Mouse (Mus musculus): Measurements from ENCODE around the gene Glg1. TPM values are rescaled to one million over a fixed set of nuclear protein-coding genes. Genes with fewer than 3 reads are reported as not detected.
"Not testable (repeated sequence)": the region's sequence is repeated elsewhere in the genome, so short reads cannot be mapped to it uniquely, and the experiment has no call there.

Glg1 gene
- polyA plus RNA-seq, 1 experiment from 2014 or later, result 13.0 TPM

DNA sequence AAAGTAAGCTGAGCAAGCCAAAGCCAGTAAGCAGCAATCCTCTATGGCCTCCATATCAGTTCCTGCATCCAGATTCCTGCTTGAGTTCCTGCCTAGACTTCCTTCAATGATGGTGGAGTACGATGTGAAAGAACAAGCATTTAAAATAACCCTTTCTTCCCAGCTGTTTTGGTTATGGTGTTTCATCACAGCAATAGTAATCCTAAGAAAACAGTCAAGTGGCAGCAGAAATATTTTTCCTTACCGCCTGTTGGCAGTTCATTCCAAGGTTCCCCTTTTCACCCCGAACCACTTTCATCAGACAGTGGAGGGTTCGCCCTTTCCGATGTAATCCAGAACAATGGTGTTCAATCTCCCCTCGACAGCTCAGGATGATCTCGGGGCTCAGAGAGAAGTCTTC, 71.5 kb downstream of the Glg1 start:
- no peak overlapping the region for H3K4me2 ChIP-seq (ENCODE audit: low read depth, low read length)
- 85% methylated on average over 7 of the region's 7 CpGs for WGBS (ENCODE audit: insufficient replicate concordance)
- H3K27me3 ChIP-seq (ENCODE audit: insufficient read depth, low read length), result no peaks in the 10 kb centered on the region
- no peak overlapping the region for H3K9ac ChIP-seq (replicated peaks)
- ATAC-seq, result no peak
- no peak overlapping the region for H3K27ac ChIP-seq (ENCODE audit: low read depth)
- TF ChIP-seq CTCF (IDR thresholded peaks at IDR 0.05; ENCODE audit: low read depth), result no peak
- TF ChIP-seq EP300 (IDR thresholded peaks at IDR 0.05; ENCODE audit: low read depth), result no peak
- DNase-seq, result no peak
- H3K9me3 ChIP-seq (ENCODE audit: low read length), result no peaks in the 10 kb centered on the region
- peaks cover 28% of the 10 kb centered on the region for H3K36me3 ChIP-seq (replicated peaks; ENCODE audit: insufficient read depth, low read length)
- no peaks in the 10 kb centered on the region for H3K4me1 ChIP-seq (ENCODE audit: insufficient read depth)
- H3K4me3 ChIP-seq (ENCODE audit: low read depth, low read length), result no peak overlapping the region

DNA sequence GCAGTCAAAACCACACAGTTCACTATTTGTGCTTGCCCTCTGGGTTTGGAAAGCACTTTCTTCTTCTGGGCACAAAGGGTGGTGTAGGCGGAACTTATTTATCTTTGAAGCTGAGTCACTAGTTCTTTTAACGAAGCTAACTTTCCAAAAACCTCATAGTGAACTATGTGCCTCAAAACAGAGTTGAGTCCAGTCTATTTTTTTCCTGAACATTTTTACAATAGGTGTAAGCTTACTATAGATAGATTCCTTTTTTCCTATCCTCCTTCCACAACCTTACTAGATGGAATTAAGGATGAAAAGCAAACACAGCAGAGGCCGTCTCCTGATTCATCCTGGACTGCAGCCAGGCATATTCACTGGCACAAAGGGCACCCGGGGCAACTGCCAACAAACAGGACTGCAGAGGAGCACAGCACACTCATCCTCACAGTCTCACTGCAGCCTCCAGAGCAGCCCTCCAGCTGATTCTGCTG, 73.5 kb downstream of the Glg1 start:
- Histone ChIP-seq H3K36me3 (replicated peaks; ENCODE audit: insufficient read depth, low read length) (peaks cover 25% of the 10 kb centered on the region), H3K27me3 (ENCODE audit: insufficient read depth, low read length) (no peaks in the 10 kb centered on the region), H3K9me3 (ENCODE audit: low read length) (no peaks in the 10 kb centered on the region), H3K4me3 (ENCODE audit: low read depth, low read length) (no peak overlapping the region), H3K9ac (replicated peaks) (no peak overlapping the region), H3K4me2 (ENCODE audit: low read depth, low read length) (no peak overlapping the region), H3K4me1 (ENCODE audit: insufficient read depth) (no peaks in the 10 kb centered on the region), H3K27ac (ENCODE audit: low read depth) (0 out of 2 replicates have a peak overlapping the region, but pooled peaks have one; percentile 2)
- 45% methylated on average over 4 of the region's 4 CpGs for WGBS (ENCODE audit: insufficient replicate concordance)
- DNase-seq (peak; percentile 63), ATAC-seq (peak; percentile 63; the same call in 1 of the 2 replicates)
- no peak for TF ChIP-seq CTCF (IDR thresholded peaks at IDR 0.05; ENCODE audit: low read depth)
- no peak for TF ChIP-seq EP300 (IDR thresholded peaks at IDR 0.05; ENCODE audit: low read depth)

GRCm38 (mm10) chr8:111171661-111172060, 87.4 kb downstream of the Glg1 start:
- no peaks in the 10 kb centered on the region for H3K4me1 ChIP-seq (ENCODE audit: insufficient read depth)
- peaks cover 76% of the 10 kb centered on the region for H3K36me3 ChIP-seq (replicated peaks; ENCODE audit: insufficient read depth, low read length)
- no peak overlapping the region for H3K4me3 ChIP-seq (ENCODE audit: low read depth, low read length)
- no peaks in the 10 kb centered on the region for H3K9me3 ChIP-seq (ENCODE audit: low read length)
- H3K27ac ChIP-seq (ENCODE audit: low read depth), result no peak overlapping the region
- H3K4me2 ChIP-seq (ENCODE audit: low read depth, low read length), result no peak overlapping the region
- WGBS (ENCODE audit: insufficient replicate concordance), result 80% methylated on average over 5 of the region's 5 CpGs
- no peaks in the 10 kb centered on the region for H3K27me3 ChIP-seq (ENCODE audit: insufficient read depth, low read length)
- no peak overlapping the region for H3K9ac ChIP-seq (replicated peaks)
- TF ChIP-seq EP300 (IDR thresholded peaks at IDR 0.05; ENCODE audit: low read depth) (no peak), CTCF (IDR thresholded peaks at IDR 0.05; ENCODE audit: low read depth) (no peak)
- ATAC-seq (no peak), DNase-seq (no peak)

- peak; percentile 35; the same call in 1 of the 2 replicates for ATAC-seq
- H3K4me3 ChIP-seq (ENCODE audit: low read depth, low read length), result no peak overlapping the region
- WGBS (ENCODE audit: insufficient replicate concordance), result 54% methylated on average over 13 of the region's 14 CpGs
- H3K27ac ChIP-seq (ENCODE audit: low read depth), result no peak overlapping the region
- H3K36me3 ChIP-seq (replicated peaks; ENCODE audit: insufficient read depth, low read length), result peaks cover 61% of the 10 kb centered on the region
- no peak overlapping the region for H3K4me2 ChIP-seq (ENCODE audit: low read depth, low read length)
- H3K9ac ChIP-seq (replicated peaks), result no peak overlapping the region
- H3K4me1 ChIP-seq (ENCODE audit: insufficient read depth), result no peaks in the 10 kb centered on the region
- DNase-seq, result peak; percentile 66
- TF ChIP-seq CTCF (IDR thresholded peaks at IDR 0.05; ENCODE audit: low read depth), result peak; percentile 73
- no peak for TF ChIP-seq EP300 (IDR thresholded peaks at IDR 0.05; ENCODE audit: low read depth)
- H3K9me3 ChIP-seq (ENCODE audit: low read length), result no peaks in the 10 kb centered on the region
- no peaks in the 10 kb centered on the region for H3K27me3 ChIP-seq (ENCODE audit: insufficient read depth, low read length)
These were observed 101.4 kb downstream of the Glg1 start for GRCm38 (mm10) chr8:111157617-111158016.

DNA sequence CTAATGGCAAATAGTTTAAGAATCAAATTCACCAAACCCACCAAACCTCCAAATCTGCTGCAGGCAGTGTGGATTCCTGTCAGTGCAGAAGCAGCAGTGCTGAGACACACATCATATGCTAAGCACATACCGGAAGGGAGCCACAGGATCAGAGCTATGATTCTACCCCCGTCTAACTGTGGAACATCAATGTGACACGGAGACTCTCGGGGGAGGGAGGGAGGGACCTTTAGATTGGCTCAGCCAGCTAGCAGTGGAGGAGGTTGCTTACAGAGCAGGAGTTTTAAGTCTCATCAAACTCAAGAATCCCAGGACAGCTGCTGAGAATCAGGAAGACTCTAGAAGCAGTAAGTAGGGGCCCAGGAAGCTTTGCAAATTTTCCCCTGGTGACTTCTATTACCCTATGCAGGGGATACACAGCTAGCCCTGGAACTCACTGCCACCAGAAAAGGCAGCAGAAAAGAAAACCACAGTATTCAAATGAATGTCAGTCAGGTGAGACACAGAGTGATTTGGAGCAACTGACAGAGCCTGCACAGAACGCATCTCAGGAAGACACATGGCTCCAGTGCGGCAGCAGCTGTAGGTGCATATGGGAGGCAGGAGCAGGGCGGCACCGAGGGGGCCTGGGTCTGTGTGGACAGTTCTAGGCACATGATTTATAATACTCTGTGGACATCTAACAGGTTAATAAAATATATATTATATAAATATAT, 103.1 kb downstream of the Glg1 start:
- H3K27ac ChIP-seq (ENCODE audit: low read depth), result no peak overlapping the region
- 89% methylated on average over 8 of the region's 8 CpGs for WGBS (ENCODE audit: insufficient replicate concordance)
- H3K27me3 ChIP-seq (ENCODE audit: insufficient read depth, low read length), result no peaks in the 10 kb centered on the region
- TF ChIP-seq CTCF (IDR thresholded peaks at IDR 0.05; ENCODE audit: low read depth) (no peak), EP300 (IDR thresholded peaks at IDR 0.05; ENCODE audit: low read depth) (no peak)
- H3K4me3 ChIP-seq (ENCODE audit: low read depth, low read length), result no peak overlapping the region
- no peaks in the 10 kb centered on the region for H3K4me1 ChIP-seq (ENCODE audit: insufficient read depth)
- H3K4me2 ChIP-seq (ENCODE audit: low read depth, low read length), result no peak overlapping the region
- peaks cover 50% of the 10 kb centered on the region for H3K36me3 ChIP-seq (replicated peaks; ENCODE audit: insufficient read depth, low read length)
- no peak for ATAC-seq
- DNase-seq, result no peak
- no peak overlapping the region for H3K9ac ChIP-seq (replicated peaks)
- no peaks in the 10 kb centered on the region for H3K9me3 ChIP-seq (ENCODE audit: low read length)

DNA sequence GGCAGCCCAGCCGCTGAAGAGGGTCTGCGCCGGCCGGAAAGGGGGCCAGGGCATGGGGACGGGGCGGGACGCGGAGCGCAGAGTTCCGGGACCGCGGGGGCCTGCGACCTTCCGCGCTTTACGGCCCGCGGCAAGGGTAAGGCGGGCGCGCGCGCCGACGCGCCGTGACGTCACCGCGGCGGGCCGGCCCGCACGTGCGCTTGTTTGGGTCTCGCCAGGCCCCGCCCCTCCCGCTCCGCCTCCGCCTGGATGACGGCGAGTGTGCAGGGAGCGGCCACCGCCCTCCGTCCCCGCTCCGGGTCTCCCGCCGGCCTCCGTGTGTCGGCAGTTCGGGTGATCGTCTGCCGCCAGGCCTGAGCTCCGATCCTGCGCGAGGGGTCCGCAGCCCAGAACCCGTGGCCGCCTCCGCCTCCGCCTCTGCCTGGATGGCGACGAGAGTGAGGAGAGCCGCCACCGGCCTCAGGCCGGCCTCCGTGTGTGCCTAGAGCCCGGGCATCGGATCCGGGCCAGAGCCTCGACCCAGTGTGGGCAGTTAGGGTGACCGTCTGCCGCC, 113.5 kb downstream of the Glg1 start:
- Histone ChIP-seq H3K4me1 (ENCODE audit: insufficient read depth) (peaks cover 17% of the 10 kb centered on the region), H3K27ac (ENCODE audit: low read depth) (peak overlapping the region; percentile 64; the same call in 1 of the 2 replicates), H3K4me2 (ENCODE audit: low read depth, low read length) (peak overlapping the region; percentile 95), H3K9ac (replicated peaks) (peak overlapping the region; percentile 76), H3K4me3 (ENCODE audit: low read depth, low read length) (peak overlapping the region; percentile 70)
- H3K9me3 ChIP-seq (ENCODE audit: low read length); H3K27me3 ChIP-seq (ENCODE audit: insufficient read depth, low read length); H3K36me3 ChIP-seq (replicated peaks; ENCODE audit: insufficient read depth, low read length): not testable (repeated sequence)
- DNase-seq (peak; percentile 97), ATAC-seq (peak; percentile 93)
- under 1% methylated on average over 36 of the region's 74 CpGs for WGBS (ENCODE audit: insufficient replicate concordance)

DNA sequence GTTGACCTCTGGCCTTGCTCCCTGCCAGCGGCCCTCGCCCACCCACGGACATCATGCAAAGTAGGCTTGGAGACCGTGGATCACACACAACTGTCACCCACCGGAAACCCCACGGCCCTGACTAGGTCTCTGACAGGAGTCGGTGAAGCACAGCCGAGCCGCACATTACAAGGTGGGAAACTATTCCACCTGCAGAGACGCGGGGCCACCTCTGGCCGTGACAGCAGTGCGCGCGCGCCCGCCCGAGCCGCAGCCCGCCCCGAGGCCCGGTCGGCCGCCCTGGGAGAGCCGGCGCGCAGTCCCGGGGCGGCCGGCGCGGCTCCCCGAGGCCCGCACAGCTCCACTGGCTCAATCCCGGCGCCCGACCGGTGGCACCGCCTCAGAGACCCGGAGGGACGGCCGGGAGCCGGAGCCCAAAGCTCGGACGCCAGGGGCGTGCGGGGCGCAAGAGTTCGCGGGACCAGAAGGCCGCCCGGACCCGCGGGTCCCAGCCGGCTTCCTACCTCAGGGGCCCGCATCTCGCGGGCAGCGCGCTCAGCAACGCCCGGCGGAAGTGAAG, 114.0 kb downstream of the Glg1 start:
- H3K36me3 ChIP-seq (replicated peaks; ENCODE audit: insufficient read depth, low read length); H3K9me3 ChIP-seq (ENCODE audit: low read length); H3K27me3 ChIP-seq (ENCODE audit: insufficient read depth, low read length): not testable (repeated sequence)
- 0% methylated on average over 48 of the region's 63 CpGs for WGBS (ENCODE audit: insufficient replicate concordance)
- Histone ChIP-seq H3K4me3 (ENCODE audit: low read depth, low read length) (peak overlapping the region; percentile 70), H3K4me2 (ENCODE audit: low read depth, low read length) (peak overlapping the region; percentile 95), H3K9ac (replicated peaks) (peak overlapping the region; percentile 76), H3K27ac (ENCODE audit: low read depth) (peak overlapping the region; percentile 64; the same call in 1 of the 2 replicates), H3K4me1 (ENCODE audit: insufficient read depth) (peaks cover 17% of the 10 kb centered on the region)
- ATAC-seq, result peak; percentile 75
- DNase-seq, result peak; percentile 49
